Mouse (Mus musculus): ENCODE results near the gene Kcna2. TPM values are rescaled to one million over a fixed set of nuclear protein-coding genes. Genes with fewer than 3 reads are reported as not detected.

Gene Kcna2
- polyA plus RNA-seq, 1 experiment from 2014 or later: 0.17 TPM

DNA sequence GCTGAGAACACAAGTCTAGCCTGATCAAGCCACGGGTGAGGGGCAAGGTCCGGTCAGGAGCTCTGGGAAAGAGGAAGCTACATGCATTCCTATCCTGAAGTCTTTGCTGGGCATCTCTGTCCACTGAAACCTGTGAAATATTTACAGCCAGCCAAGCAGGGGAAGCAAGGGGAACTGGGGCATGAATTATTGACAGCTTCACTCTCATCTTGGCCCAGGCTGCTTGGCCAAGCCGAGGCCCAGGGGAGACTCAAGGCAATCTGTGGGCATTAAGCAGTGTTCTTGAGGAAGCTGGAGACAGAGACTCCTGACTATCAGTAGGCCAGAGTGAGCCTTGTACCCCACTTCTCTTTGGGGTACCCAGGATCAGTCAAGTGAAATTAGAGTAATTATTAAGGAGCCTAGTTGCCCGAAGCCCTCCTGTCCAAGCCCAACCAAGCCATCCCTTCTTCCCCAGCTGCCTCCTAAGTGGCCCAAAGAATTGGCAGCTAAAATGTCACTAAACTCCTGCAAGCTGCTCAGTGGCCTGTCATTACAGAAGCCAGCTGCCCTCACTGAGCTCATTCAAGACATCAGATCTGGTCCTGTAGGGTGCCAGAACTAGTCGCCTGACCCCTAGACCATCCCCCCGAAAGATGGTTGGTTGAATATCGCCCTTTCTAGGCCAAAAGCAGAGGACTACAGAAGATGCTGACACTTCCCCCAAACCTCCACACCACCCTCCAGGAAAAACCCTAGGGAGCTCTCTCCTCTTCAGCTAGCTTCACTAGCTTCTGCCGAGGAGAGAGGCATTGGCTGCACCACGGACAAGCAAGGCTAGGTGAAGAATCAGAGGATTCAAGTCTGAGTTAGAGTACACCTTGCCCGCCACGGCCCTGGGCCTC, 53.1 kb downstream of the Kcna2 start:
- Histone ChIP-seq H3K4me3 (ENCODE audit: low read depth, low read length) (no peak overlapping the region), H3K27me3 (ENCODE audit: control insufficient read depth, insufficient read depth, low read length) (no peaks in the 10 kb centered on the region), H3K4me2 (ENCODE audit: low read depth) (no peak overlapping the region), H3K9ac (ENCODE audit: low read length) (no peak overlapping the region), H3K9me3 (ENCODE audit: control insufficient read depth, low read length) (no peaks in the 10 kb centered on the region), H3K27ac (ENCODE audit: low read depth, low read length) (no peak overlapping the region), H3K4me1 (ENCODE audit: control insufficient read depth, insufficient read depth, low read length) (no peaks in the 10 kb centered on the region), H3K36me3 (ENCODE audit: control insufficient read depth, insufficient read depth, low read length) (no peaks in the 10 kb centered on the region)
- no peak for DNase-seq (ENCODE audit: low spot score)
- ATAC-seq (ENCODE audit: insufficient read depth, low FRiP score, low TSS enrichment): no peak
- WGBS: 88% methylated on average over 11 of the region's 11 CpGs

DNA sequence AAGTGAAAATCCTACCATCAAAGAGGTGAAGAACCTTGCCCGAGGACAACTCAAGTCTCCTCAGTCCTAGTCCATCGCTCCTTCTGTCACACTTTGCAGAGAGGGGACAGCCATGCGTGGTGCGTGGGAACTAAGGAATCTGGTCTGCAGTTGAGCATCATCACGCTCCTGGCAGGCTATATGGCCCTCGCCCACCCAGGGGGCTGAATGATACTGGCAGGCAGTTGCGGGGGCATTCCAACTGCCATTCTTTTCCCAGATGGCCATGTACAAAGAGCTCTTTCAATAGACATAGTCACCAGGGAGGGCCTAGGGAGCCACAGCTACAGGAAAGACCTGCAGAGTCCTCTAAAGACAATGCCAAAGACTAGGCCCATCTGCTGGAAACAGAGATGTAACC, 57.9 kb downstream of the Kcna2 start:
- Histone ChIP-seq H3K4me3 (ENCODE audit: low read depth, low read length) (no peak overlapping the region), H3K4me1 (ENCODE audit: control insufficient read depth, insufficient read depth, low read length) (no peaks in the 10 kb centered on the region; the same call in 1 of the 2 replicates), H3K27ac (ENCODE audit: low read depth, low read length) (no peak overlapping the region), H3K36me3 (ENCODE audit: control insufficient read depth, insufficient read depth, low read length) (no peaks in the 10 kb centered on the region), H3K9me3 (ENCODE audit: control insufficient read depth, low read length) (no peaks in the 10 kb centered on the region), H3K9ac (ENCODE audit: low read length) (no peak overlapping the region), H3K27me3 (ENCODE audit: control insufficient read depth, insufficient read depth, low read length) (no peaks in the 10 kb centered on the region), H3K4me2 (ENCODE audit: low read depth) (no peak overlapping the region)
- DNase-seq (ENCODE audit: low spot score): no peak
- no peak for ATAC-seq (ENCODE audit: insufficient read depth, low FRiP score, low TSS enrichment)
- 84% methylated on average over 7 of the region's 7 CpGs for WGBS

DNA sequence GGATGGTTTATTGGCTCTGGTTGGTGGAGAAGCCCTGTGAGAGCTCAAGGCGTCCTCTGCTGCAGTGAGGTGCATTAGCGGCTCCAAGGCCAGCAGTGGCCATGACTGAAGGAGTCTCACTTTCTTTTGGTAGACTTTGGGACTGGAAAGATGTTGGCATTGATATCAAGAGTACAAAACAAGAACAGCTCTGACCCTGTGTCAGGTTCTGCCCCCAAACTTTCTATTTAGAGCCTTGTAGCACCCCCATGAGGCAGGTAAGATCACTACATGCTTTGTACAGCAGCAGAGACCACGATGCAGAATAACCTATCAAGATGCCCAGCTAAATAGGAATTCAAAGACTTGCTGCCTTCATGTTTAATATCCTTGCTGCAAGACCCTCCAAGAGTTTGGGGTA, 58.5 kb downstream of the Kcna2 start:
- Histone ChIP-seq H3K36me3 (ENCODE audit: control insufficient read depth, insufficient read depth, low read length) (no peaks in the 10 kb centered on the region), H3K27ac (ENCODE audit: low read depth, low read length) (no peak overlapping the region), H3K4me2 (ENCODE audit: low read depth) (peak overlapping the region; percentile 42; the same call in 1 of the 2 replicates), H3K4me3 (ENCODE audit: low read depth, low read length) (no peak overlapping the region), H3K9me3 (ENCODE audit: control insufficient read depth, low read length) (no peaks in the 10 kb centered on the region), H3K27me3 (ENCODE audit: control insufficient read depth, insufficient read depth, low read length) (no peaks in the 10 kb centered on the region), H3K9ac (ENCODE audit: low read length) (no peak overlapping the region), H3K4me1 (ENCODE audit: control insufficient read depth, insufficient read depth, low read length) (no peaks in the 10 kb centered on the region; the same call in 1 of the 2 replicates)
- DNase-seq (ENCODE audit: low spot score): peak; percentile 33
- 71% methylated on average over 3 of the region's 3 CpGs for WGBS
- ATAC-seq (ENCODE audit: insufficient read depth, low FRiP score, low TSS enrichment): no peak

DNA sequence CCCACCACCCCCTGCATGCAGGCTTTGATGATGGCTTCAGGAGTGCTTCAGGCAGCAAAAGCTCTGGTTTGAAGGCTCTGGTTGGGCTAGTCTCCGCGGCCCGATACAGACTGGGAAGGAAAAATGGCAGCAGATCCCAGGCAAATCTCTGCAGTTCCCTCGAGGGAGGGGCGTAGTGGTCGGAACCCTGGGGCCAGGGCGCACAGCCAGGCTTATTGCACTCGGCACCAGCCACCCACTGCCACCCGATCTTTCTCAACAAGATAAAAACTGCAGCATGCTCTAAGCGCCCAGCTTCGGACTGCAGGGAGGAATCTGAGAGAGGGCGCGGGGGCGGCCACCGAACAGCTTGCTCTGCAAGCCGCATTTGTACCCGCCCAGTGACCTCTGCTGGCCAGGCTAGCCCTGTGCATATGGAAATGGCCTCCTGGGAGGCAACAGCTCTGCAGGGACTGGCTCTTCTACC, 58.9 kb downstream of the Kcna2 start:
- Histone ChIP-seq H3K9me3 (ENCODE audit: control insufficient read depth, low read length) (no peaks in the 10 kb centered on the region), H3K27ac (ENCODE audit: low read depth, low read length) (no peak overlapping the region), H3K36me3 (ENCODE audit: control insufficient read depth, insufficient read depth, low read length) (no peaks in the 10 kb centered on the region), H3K4me3 (ENCODE audit: low read depth, low read length) (no peak overlapping the region), H3K9ac (ENCODE audit: low read length) (peak overlapping the region; percentile 41; the same call in 1 of the 2 replicates), H3K4me1 (ENCODE audit: control insufficient read depth, insufficient read depth, low read length) (no peaks in the 10 kb centered on the region; the same call in 1 of the 2 replicates), H3K27me3 (ENCODE audit: control insufficient read depth, insufficient read depth, low read length) (no peaks in the 10 kb centered on the region), H3K4me2 (ENCODE audit: low read depth) (peak overlapping the region; percentile 42)
- peak; percentile 58 for ATAC-seq (ENCODE audit: insufficient read depth, low FRiP score, low TSS enrichment)
- 2% methylated on average over 17 of the region's 17 CpGs for WGBS
- peak; percentile 49 for DNase-seq (ENCODE audit: low spot score)

DNA sequence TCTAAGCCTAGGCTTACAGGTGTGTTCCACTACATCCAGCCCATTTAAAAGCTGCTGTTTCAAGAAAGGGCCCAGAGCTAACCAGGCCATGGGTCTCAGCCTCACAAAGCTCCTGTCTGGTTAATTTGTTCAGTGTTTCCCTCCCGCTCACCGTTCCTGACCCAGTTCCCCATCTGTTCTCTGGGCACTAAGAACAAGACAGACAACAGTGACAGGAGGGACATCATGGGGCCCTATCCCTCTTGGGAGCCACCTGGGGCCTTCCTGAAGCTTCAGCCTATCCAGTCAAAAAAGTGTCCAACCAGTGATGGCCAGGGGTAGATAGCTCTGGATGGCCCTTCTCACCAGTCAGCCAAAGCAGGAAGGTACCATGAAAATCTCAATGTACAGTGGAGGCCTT, 61.8 kb downstream of the Kcna2 start:
- H3K4me3 ChIP-seq (ENCODE audit: low read depth, low read length): no peak overlapping the region
- 93% methylated on average over 2 of the region's 2 CpGs for WGBS
- no peak overlapping the region for H3K4me2 ChIP-seq (ENCODE audit: low read depth)
- H3K4me1 ChIP-seq (ENCODE audit: control insufficient read depth, insufficient read depth, low read length): no peaks in the 10 kb centered on the region; the same call in 1 of the 2 replicates
- DNase-seq (ENCODE audit: low spot score): no peak
- no peak overlapping the region for H3K27ac ChIP-seq (ENCODE audit: low read depth, low read length)
- H3K36me3 ChIP-seq (ENCODE audit: control insufficient read depth, insufficient read depth, low read length): no peaks in the 10 kb centered on the region
- H3K27me3 ChIP-seq (ENCODE audit: control insufficient read depth, insufficient read depth, low read length): no peaks in the 10 kb centered on the region
- no peaks in the 10 kb centered on the region for H3K9me3 ChIP-seq (ENCODE audit: control insufficient read depth, low read length)
- H3K9ac ChIP-seq (ENCODE audit: low read length): no peak overlapping the region
- no peak for ATAC-seq (ENCODE audit: insufficient read depth, low FRiP score, low TSS enrichment)

Other genes starting within 250 kb of the Kcna2 start
- 2.9 and 3.6 TPM in 2 replicates for gene Kcna3, start 65.0 kb upstream of the Kcna2 start, polyA plus RNA-seq (2014; fragmentation: Nextera tagmentation; extraction: Ambion mirVana)
- gene Kcna10, start 81.9 kb downstream of the Kcna2 start, polyA plus RNA-seq (2014; fragmentation: Nextera tagmentation; extraction: Ambion mirVana): not detected in 2 replicates
- not detected in 2 replicates for gene Cym, start 120.6 kb downstream of the Kcna2 start, polyA plus RNA-seq (2014; fragmentation: Nextera tagmentation; extraction: Ambion mirVana)
- not detected in 2 replicates for gene A630076J17Rik, start 129.5 kb downstream of the Kcna2 start, polyA plus RNA-seq (2014; fragmentation: Nextera tagmentation; extraction: Ambion mirVana)
- gene Prok1, start 138.6 kb downstream of the Kcna2 start, polyA plus RNA-seq (2014; fragmentation: Nextera tagmentation; extraction: Ambion mirVana): not detected in 2 replicates
- gene Lamtor5, start 177.7 kb downstream of the Kcna2 start, polyA plus RNA-seq (2014; fragmentation: Nextera tagmentation; extraction: Ambion mirVana): 187 and 189 TPM in 2 replicates
- gene Slc16a4, start 190.1 kb downstream of the Kcna2 start, polyA plus RNA-seq (2014; fragmentation: Nextera tagmentation; extraction: Ambion mirVana): 1.6 and 1.9 TPM in 2 replicates
- gene Rbm15, start 232.5 kb downstream of the Kcna2 start, polyA plus RNA-seq (2014; fragmentation: Nextera tagmentation; extraction: Ambion mirVana): 17.2 and 18.3 TPM in 2 replicates